In the genomic region with DNA sequence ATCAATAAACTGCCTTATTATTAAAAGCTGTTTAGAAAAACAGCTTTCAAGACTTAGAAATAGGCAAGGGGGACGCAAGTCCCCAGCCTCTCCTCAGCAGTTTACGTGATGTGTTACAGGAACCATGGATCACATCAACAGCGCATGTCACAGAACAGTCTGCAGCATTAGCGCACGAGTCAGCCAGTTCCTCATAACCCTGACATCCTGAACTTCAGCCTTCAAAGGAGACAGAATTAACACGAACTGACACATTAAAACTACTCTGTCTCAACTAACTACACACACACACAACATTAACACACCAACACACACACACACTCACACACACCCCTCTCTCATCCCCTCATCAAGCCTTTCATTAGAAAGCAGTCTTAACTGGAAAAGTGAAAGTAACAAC, we compare ENCODE assay signal across 15 mouse cellular contexts.
DNase-seq lines count a peak whose midpoint lies in the region; ATAC-seq and TF ChIP-seq lines count a peak whose summit lies in the region.
"Had no signal": no experiment of that assay in that cellular context is flagged by ENCODE, and none has a peak within 500 bp of the region (broad histone marks: within the 10 kb centered on the region; RNA-seq: fewer than 3 reads in every experiment).

No protein-coding gene starts in this region.

- H3K4me3 ChIP-seq in gastrocnemius, adult 2 months: peak overlapping the region; percentile 55
- no peak overlapping the region for H3K4me3 ChIP-seq in lung, embryonic 14.5 days (ENCODE audit: low read depth, low read length)
- no peak overlapping the region for H3K4me3 ChIP-seq in midbrain, embryonic 15.5 days
- H3K4me3 ChIP-seq: forebrain, embryonic 15.5 days; heart, adult 2 months had no signal

- TF ChIP-seq CTCF in gastrocnemius, adult 2 months (IDR thresholded peaks at IDR 0.05): no peak
- no peak for TF ChIP-seq CTCF in lung, embryonic 14.5 days (IDR thresholded peaks at IDR 0.05; ENCODE audit: low read depth)

- peak overlapping the region; percentile 61 for H3K27ac ChIP-seq in gastrocnemius, adult 2 months
- H3K27ac ChIP-seq in lung, embryonic 14.5 days (ENCODE audit: low read depth): no peak overlapping the region
- H3K27ac ChIP-seq in midbrain, embryonic 15.5 days: no peak overlapping the region
- H3K27ac ChIP-seq: forebrain, embryonic 15.5 days; heart, adult 2 months; stomach, postnatal 0 days had no signal

- 55% methylated on average over 6 of the region's 6 CpGs for WGBS in lung, embryonic 14.5 days
- WGBS in midbrain, embryonic 15.5 days: 88% methylated on average over 6 of the region's 6 CpGs

- H3K27me3 ChIP-seq in lung, embryonic 14.5 days (ENCODE audit: insufficient read depth, low read length): no peaks in the 10 kb centered on the region
- no peaks in the 10 kb centered on the region for H3K27me3 ChIP-seq in midbrain, embryonic 15.5 days (replicated peaks)
- H3K27me3 ChIP-seq: forebrain, embryonic 15.5 days had no signal

- no peak overlapping the region for H3K9ac ChIP-seq in lung, embryonic 14.5 days
- H3K9ac ChIP-seq in midbrain, embryonic 15.5 days: no peak overlapping the region
- H3K9ac ChIP-seq: forebrain, embryonic 15.5 days had no signal

- no peaks in the 10 kb centered on the region for H3K9me3 ChIP-seq in lung, embryonic 14.5 days (ENCODE audit: low read depth, low read length)
- no peaks in the 10 kb centered on the region for H3K9me3 ChIP-seq in midbrain, embryonic 15.5 days
- H3K9me3 ChIP-seq: forebrain, embryonic 15.5 days had no signal

- DNase-seq in gastrocnemius, adult 2 months: no peak
- no peak for DNase-seq in gastrocnemius, postnatal 25 days
- peak; percentile 20 for DNase-seq in lung, embryonic 14.5 days
- no peak for DNase-seq in lung, postnatal 4 days
- DNase-seq in cerebellum, adult 8-10 months: no peak
- DNase-seq: cerebellum, adult 11 months; layer of hippocampus, postnatal 36 days; lung, postnatal 14 days; right cerebral cortex, adult 18-20 months had no signal

- no peak overlapping the region for H3K4me2 ChIP-seq in lung, embryonic 14.5 days
- no peak overlapping the region for H3K4me2 ChIP-seq in midbrain, embryonic 15.5 days
- H3K4me2 ChIP-seq: forebrain, embryonic 15.5 days had no signal

- H3K4me1 ChIP-seq in lung, embryonic 14.5 days (ENCODE audit: insufficient read depth): no peaks in the 10 kb centered on the region
- no peaks in the 10 kb centered on the region for H3K4me1 ChIP-seq in midbrain, embryonic 15.5 days
- H3K4me1 ChIP-seq: forebrain, embryonic 15.5 days had no signal

- intact Hi-C loops in gastrocnemius, adult 2 months (cut with DNase I): no loop called here

- no peak for ATAC-seq in lung, embryonic 14.5 days (ENCODE audit: insufficient read depth)
- ATAC-seq in common myeloid progenitor, adult 5-6 weeks (replicated peaks; ENCODE audit: low read depth, poor library complexity, severe bottlenecking): peak; percentile 73
- ATAC-seq in megakaryocyte, adult 5-6 weeks (ENCODE audit: poor library complexity, severe bottlenecking): peak; percentile 75
- ATAC-seq in midbrain, embryonic 15.5 days (replicated peaks): no peak
- ATAC-seq: forebrain, embryonic 15.5 days had no signal

- no peaks in the 10 kb centered on the region for H3K36me3 ChIP-seq in lung, embryonic 14.5 days (ENCODE audit: insufficient read depth)
- H3K36me3 ChIP-seq in midbrain, embryonic 15.5 days (replicated peaks): no peaks in the 10 kb centered on the region; the same call in 1 of the 2 replicates

Comparison
In these comparisons a context has a peak if more than half of its experiments do, and no peak if none do; other contexts are left out.
1. ATAC-seq: peak in common myeloid progenitor, adult 5-6 weeks (single experiment) and megakaryocyte, adult 5-6 weeks (single experiment); none in lung, embryonic 14.5 days (single experiment) and midbrain, embryonic 15.5 days (single experiment).